Mouse (Mus musculus): Measurements from ENCODE around the gene Il12rb1.
"Not testable (repeated sequence)": the region's sequence is repeated elsewhere in the genome, so short reads cannot be mapped to it uniquely, and the experiment has no call there.

The Il12rb1 gene

DNA sequence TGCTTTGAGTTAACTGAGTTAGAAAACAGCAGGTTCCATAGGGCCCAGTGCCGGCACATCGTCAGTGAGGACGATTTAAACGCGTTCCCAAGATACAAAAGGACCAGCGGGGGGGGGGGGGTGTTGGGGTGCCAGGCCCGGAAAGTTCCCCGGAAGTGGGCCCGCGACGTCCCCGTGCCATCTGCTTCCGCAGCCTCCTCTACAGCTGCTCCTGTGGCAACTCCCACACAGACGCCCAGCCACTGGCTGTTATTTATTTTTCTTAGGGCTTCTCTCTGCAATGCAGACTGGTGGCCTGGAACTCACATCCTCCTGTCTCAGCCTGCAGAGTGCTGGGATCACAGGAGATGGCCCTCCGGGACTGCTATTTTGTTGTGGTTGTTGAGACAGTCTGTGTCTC is 7.1 kb upstream of the Il12rb1 start:
- no peak for DNase-seq (ENCODE audit: low spot score)

DNA sequence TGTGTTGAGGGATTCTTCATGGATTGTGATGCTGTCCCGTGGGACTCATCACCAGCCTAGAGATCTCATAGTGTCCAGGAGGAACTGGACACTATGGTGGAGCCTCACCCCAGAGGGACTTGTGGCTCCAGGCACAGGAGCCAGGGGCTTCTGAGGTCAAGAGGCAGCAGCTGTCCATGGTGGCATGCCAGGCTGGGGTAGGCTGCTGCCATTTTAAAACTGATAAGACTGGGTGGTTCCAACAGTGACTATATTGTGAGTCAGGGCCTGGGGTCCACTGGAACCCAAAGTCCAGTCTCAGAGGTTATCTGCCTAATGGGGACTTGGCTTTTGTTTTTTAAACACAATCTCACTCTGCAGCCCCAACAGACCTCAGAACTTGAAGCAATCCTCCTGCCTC is 6.4 kb upstream of the Il12rb1 start:
- DNase-seq (ENCODE audit: low spot score), result no peak

DNA sequence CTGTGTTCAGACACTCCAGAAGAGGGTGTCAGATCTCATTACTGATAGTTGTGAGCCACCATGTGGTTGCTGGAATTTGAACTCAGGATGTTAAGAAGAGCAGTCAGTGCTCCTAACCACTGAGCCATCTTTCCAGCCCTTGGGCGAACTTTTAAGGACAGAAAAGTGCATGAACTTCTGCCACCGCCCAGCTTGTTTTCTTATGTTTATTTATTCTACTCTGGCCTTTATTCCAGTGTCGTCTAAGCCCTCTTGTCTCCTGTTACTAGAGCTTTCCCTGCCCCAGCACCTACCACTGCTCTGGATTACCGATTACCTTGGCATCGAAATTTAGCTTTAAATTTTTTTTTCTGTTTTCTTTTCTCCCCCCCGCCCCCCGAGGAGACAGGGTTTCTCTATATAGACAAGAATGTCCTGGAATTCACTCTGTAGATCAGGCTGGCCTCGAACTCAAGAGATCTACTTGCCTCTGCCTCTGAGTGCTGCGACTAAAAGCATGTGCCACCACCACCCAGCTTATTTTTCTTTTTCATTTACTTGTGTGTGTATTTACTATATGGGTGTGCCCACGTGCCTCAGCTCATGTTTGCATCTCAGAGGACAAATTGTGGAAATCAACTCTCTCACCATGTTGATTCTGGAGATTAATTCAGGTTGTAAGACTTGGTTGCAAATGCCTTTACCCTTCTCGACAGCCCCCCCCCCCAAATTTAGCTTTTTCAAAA is 5.3 kb upstream of the Il12rb1 start:
- no peak for DNase-seq (ENCODE audit: low spot score)

DNA sequence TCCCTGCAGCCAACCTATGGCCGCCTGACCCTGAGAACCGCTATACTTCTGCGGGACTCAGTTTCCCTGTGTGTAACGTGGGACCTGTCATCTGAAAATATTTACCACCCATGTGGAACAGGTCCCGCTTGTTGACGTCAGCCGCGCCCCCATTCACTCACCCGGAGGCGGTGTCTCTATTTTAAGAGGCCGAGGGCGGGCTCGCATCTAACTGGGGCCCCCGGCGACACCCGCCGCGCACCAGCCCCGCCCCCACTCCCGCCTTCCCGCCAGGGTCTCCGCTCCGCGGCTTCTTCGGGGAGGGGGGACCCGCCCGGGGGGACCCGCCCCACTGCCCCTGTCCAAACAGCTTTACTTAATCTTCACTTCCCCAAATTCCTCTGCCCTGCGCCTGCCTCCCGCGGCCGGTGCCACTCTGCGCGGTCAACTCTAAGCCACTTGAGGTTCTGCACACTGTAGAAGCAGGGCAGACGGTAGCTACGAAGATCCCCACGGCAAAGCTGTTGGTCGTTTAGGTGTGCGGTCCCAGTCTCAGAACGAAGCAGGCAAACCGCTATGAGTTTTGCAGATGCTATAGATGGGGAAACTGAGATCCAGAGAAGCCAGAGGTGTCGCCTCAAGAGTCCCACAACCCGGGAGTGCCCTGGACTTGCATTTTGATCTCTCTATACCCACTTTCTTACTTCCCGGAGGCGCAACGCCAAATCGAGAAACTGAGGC is 4.3 kb upstream of the Il12rb1 start:
- no peak for DNase-seq (ENCODE audit: low spot score)

DNA sequence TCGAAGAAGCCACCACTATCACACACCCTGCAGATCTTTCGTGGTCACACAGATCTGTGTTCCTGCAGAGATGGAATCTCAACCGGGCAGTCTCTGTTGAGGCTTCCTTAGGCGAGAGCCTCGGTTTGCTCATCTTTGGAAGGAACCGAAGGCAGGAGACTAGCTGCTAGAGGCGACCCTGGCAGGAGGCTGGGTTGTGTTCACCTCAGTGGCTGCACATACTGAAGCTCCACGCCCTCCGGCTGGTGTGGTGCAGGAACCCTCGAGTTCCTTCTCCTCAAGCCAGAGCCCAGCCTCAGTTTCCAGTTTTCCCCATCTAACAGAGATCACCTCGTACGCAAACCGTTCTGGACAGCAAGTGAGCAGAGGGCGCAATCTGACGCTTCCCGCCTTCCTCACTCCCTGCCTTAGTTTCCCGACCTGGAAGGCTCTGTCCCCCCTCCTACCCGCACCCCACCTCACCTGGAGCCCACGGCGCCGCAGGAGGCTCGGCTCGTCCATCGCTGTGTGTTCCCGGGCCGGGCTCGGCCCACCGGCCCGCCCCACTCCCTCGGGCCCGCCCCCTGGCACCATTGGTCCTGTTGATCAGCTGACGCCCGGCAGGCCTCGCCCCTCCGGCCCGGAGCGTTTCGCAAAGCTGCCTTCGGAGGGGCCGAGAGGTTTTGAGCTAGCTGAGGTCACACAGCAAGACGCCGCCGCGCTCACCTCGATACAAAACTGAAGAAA is 3.6 kb upstream of the Il12rb1 start, which contains the start of gene Mast3:
Gene Mast3 (minus strand): TSS at position 574 of the 726 bp plus-strand sequence.
- no peak for DNase-seq (ENCODE audit: low spot score)

DNA sequence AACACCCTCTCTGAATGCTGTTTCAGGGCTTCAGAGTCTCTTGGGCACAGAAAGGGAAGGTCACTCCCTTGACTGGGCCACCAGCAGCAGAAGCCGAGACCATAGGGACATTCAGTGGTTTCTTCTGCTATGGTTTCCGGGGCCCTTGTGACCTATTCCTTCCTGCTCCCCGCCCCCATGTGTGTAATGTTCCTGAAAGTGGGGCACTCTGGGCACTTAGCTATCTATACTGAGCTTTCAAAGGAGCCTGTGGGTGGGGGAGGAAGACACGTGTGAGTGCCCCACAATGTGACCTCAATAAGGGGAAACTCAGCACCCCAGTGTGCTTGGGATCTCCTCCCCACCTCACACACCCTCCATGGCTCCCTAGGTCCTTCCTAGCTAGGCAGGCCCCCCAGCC is 1.7 kb upstream of the Il12rb1 start:
- DNase-seq (ENCODE audit: low spot score), result no peak

DNA sequence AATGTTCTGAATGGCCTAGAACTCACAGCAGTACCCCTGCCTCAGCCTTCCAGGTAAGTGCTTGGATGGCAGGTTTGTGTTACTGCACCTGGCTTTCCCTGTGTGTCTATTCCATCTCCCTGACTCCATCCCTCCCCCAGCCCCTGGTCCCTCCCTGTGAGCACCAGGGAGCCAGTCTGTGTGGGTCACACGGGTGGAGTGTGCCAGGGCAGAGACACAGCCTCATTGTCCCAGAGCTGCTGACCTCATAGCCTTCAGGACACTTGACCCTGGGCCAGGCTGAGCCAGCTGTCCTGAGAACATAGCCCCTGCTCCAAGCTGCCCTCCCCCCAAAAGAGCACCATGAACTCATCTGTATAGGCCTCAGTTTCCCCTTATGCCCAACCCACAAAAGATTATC is 945 bp upstream of the Il12rb1 start:
- DNase-seq (ENCODE audit: low spot score), result no peak

DNA sequence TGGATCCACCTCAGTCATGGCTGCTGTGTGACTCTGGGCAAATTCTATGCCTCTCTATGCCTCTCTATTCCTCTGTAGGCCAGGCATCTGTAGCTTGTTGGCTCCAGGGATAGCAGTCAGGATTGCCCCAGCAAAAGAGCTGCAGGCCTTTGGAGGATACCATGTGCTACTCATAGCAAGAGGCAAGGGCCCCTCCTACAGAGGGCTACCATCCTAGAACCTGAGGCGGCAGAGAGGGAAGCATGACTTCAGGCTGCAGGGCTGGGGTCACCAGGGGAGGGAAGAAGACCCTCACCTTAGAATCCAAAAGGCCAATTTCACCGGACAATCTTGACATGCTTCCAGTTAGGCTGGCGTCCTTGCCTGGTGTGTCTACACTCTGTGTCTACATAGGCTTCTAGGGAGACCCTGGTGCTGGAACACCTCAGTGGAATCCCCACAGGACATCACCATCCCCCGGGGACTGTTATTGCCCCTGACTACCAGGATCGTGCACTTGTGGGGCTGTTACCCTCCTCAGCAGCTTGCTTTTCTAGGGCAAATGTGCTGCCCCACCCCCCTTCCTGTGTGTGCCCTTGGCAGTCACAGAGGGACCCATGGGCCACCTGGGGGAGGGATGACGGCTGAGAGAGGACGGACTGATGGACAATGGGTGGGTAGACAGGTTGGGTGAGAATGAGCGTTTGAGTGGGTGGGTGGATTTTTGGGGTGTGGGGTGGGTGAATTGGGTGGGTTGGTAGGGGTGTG is 879 bp downstream of the Il12rb1 start:
- DNase-seq (ENCODE audit: low spot score), result no peak

DNA sequence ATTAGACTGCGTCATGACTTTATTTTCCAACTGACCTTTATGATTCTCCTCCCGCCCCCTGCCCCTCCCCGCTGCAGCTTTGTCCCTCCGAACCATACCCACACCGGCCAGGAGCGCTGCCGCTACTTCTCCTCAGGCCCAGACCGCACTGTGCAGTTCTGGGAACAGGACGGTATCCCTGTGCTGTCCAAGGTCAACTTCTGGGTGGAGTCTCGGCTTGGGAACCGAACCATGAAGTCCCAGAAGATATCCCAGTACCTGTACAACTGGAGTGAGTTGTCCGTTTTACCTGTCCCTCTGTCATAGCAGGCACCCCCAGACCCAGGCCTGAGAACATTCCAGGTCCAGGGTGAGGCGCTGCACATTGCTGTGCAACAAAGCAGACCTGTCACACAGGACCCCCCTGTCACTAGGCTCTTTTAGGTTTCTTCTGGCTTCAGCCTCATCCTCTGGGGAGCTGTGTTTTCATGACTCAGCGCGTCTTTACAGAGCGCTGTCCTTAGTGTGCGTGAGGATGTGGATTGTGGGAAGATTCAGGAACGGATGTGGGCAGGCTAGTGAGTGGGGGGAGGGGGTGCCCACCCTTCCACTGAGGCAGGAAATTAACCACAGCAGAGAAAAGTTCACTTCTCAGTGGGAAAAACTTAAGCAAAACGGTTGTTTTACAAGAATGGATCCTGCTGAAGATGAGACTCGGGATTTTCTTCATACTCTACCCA is 2.9 kb downstream of the Il12rb1 start:
- no peak for DNase-seq (ENCODE audit: low spot score)

DNA sequence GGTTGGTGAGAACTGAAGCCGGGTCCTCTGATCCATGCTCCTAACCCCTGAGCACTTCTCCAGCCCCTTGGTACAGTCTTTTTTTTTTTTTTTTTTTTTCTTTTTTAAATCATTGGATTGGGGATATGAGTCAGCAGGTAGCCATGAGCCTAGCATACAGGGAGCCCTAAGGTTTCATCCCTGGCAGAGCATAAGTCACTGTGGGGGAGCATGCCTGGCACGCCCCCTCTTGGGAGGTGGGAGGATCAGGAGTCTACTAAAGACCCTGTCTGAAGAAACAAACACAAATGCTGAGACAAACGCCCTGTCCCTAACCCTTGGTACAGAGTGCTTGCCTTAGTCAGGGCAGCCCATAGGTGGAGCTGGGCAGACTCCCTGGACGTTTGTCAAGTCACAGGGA is 3.8 kb downstream of the Il12rb1 start:
- no peak for DNase-seq (ENCODE audit: low spot score)

DNA sequence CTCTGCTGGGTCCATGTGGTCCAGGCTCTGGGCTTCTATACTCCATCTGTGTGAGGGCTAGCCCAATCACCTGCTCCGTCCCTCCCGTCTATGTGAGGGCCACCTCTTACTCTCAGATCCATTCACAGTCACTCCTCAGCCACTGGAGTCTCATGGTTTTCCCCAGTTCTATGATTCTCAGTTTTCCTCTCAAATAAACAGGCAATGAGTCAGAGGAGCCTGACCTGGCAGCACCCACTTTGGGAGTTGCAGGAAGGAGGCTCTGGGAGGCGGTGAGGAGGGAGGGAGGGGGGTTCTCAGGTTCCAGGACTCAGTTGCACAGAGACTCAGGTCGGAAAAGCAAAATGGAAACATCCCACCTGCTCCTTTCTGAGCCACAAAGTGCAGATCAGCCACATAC is 4.6 kb downstream of the Il12rb1 start:
- no peak for DNase-seq (ENCODE audit: low spot score)

DNA sequence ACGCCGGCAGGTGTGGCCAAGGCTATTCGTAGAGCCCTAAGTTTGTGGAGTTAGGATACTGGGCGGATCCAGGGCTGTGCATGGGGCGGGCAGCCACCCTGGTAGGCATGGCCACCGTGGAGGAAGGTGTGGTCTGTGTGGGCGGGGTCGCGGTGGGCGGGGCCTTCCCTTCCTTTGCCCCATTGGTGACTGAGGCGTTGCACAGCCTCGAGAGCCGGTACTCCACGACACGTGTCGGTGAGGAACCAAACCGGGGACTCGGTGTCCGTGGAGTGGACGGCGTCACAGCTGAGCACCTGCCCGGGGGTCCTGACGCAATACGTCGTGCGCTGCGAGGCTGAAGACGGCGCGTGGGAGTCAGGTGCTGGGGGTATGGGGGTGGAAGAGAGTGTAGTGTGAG is 8.4 kb downstream of the Il12rb1 start:
- DNase-seq (ENCODE audit: low spot score), result no peak

DNA sequence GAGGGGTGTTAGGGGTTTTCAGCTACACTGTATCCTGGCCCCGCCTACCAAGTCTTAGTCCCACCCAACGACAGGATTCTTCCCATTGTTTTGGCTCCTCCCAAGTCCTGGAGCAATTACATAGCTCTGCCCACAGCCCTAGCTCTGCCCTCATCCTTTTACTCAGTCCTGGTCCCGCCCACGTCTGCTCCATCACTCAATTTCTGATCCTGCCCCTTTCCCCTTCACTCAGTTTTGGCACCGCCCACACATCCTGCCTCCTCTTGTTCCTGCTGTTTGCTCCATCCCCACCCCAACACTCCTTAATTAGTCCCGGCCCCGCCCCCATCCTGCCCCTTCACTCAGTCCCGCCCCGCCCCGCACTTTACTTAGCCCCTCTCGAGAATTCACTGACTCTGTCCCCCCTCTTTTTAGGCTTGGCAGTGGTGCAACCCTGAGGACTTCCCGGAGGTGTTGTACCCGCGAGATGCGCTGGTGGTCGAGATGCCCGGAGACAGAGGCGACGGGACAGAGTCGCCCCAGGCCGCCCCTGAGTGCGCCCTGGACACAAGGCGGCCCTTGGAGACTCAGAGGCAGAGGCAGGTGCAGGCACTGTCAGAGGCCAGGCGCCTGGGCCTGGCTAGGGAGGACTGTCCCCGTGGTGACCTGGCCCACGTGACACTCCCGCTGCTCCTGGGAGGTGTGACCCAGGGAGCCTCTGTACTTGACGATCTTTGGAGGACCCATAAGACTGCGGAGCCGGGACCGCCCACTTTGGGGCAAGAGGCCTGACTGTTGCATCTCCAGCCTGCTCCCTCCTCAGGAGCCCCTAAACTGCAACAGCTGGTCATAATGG is 12.1 kb downstream of the Il12rb1 start:
- no peak for DNase-seq (ENCODE audit: low spot score)

DNA sequence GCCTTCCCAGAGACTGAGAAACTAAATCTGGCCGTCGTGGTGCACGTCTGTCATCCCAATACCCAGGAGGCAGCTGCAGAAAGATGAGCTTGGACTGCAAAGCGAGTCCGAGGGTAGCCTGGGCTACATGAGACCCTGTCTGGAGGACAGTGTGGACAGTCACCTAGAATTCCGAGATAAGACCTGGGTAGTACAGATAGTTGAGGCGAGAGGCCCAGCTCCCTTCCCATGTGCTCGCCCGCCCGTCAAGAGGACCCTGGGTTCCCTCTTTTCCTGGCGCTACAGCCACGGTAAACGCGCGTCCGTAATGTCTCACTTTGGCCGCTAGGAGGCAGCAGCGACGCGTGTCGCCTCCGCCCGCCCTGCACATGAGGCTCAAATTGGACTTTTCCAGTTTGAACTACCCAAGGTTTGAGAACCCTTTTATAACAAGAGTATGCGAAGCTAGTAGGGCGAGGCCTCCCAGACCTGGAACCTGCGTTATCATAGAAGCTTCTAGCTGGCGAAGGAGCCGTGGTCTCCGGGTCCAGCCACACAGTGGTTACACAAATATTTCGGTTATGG is 13.2 kb downstream of the Il12rb1 start:
- no peak for DNase-seq (ENCODE audit: low spot score)

DNA sequence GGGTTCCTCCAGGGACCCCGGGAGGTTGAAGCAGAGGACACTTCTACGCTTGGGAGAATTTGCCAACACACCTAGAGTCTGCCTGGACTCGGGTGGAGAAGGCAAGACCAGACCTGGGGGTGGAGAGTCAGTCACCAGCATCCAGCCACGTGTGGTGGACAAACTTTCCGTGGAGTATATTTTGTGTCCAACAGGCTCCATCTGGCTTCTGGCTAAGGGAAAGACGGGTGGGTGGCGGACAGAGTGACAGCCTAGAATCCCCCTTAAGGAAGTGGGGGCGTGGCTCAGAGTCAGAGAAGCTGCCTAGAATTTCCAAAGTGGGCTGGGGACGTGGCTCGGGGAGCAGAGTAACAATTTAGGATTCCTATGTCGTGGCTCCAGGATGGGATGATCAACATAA is 13.7 kb downstream of the Il12rb1 start:
- DNase-seq (ENCODE audit: low spot score), result no peak

DNA sequence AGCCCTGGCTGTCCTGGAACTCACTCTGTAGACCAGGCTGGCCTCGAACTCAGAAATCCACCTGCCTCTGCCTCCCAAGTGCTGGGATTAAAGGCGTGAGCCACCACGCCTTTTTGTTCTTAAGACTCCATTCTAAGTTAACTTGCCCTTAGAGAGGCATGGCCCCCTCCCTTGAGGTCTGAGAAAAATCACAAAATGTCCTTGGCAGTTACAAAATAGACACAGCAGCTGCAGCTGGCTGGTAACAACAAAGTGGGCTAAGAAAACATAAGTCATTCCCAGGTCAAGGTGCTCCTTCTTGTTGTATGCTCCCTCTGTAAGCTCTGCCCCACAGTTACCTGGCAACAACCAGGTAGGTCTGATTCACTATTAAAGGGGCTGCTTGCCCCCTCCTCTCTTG is 14.3 kb downstream of the Il12rb1 start:
- DNase-seq (ENCODE audit: low spot score), result not testable (repeated sequence)

DNA sequence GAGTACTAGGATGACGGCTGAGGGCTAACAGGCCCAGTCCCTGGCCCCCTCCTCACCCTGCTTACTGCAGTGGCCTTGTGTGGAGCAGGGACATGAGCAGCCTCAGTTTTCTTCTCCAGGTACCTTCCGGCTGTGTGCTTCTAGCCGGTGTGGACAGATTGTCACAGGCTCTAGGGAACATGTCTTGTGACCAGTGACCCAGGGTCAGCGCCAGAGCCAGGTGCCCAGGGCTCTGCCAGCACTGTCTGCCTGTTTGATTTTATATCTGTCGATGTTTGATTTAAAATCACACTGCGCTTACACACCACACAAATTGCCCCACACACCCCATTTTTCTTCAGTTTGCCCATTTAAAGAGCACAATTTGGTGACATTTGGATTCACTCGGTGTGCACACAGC is 15.6 kb downstream of the Il12rb1 start:
- DNase-seq (ENCODE audit: low spot score), result no peak

DNA sequence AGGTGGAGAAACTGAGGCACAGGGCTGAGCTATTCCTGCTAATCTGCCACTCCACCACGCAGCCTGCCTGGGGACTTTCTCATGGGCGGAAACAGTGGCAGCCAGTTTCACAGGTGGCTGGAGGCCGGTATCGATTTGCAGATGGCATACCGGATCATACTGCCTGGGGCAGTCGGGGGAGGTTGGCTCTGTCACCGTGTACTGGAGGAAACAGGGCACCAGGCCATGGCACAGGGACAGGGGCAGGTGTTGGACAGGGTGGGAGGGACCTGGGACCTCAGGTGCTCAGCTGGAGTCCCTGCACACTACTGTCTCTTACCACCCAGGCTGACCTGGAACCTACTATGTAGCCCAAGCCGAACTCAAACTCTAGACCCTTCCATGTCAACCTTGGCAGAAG is 17.6 kb downstream of the Il12rb1 start:
- DNase-seq (ENCODE audit: low spot score), result no peak

DNA sequence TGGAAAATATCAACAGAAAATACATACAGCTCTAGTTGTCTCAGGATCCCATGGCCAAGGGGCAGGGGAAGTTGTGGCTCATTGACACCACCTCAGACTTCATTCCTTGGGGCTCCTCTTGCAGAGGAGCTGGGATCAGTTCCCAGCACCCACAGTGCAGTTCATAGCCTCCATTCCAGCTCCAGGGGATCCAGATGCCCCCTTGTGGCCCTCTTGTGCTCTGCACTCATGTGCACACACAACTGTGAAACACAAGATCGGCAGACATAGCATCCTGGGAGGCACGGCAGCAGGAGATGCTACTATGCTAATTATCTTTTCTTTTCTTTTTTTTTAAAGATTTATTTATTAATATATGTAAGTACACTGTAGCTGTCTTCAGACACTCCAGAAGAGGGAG is 18.8 kb downstream of the Il12rb1 start:
- no peak for DNase-seq (ENCODE audit: low spot score)

DNA sequence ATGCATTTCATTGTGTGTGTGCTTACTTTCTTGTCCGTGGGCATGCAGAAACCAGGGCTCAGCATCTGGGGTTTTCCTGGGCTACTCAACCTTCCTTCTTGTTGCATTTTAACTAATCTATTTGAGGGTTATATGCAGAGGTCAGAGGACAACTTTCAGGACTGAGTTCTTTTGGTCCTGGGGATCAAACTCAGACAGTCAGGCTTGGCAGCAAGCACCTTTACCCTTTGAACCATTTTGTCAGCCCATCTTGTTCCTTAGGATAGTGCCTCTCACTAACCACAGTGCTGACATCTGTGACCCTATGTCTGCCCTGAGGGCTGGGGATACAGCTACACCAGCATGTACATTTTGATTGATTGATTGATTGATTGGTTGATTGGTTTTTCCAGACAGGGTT is 19.5 kb downstream of the Il12rb1 start:
- no peak for DNase-seq (ENCODE audit: low spot score)

DNA sequence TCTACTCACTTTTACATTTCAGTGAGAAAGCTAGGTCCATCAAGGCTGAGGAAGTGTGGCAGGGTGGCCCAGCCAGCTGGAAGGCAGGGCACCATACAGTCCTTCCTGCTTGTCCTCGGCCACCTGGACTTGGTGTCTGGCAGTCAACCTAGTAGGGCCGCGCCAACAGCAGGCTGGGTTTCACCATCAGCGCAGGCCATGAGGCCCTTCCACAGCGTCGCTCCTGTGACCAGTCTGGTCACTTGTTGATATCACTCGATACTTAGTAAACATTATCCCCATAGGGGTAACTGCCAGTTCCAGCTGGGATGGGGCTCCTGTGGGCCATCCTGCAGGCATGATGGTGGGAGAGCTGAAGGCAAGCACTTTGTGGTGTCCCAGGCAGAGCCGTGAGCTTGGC is 23.3 kb downstream of the Il12rb1 start:
- DNase-seq (ENCODE audit: low spot score), result no peak
